Mouse (Mus musculus): ENCODE data around the gene Rasl12. TPM values are rescaled to one million over a fixed set of nuclear protein-coding genes. Genes with fewer than 3 reads are reported as not detected.

Rasl12 gene
- total and polyA plus RNA-seq, 3 experiments, result 0.13 TPM; not detected in 2

DNA sequence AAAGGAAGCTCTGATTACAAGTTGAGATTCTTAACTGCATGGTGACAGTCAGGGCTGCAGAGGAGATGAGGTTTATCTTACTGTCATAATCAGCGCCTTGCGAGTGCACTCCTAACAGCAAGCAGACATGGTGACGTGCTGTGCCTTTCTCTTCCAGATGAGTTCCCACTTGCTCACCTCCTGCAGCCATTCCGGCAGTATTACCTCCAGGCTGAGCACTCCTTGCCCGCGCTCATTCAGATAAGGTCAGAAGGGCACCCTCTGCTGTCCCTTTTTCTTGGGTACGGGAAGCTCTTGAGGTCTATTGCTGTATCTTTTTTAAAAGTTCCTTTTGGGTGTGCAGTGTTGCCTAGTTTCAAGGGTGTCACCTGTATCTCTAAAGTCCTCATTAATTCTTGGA, 41.7 kb upstream of the Rasl12 start:
- Histone ChIP-seq H3K36me3 (replicated peaks in 1 of 2; ENCODE audit: control insufficient read depth in 1 of 2, insufficient read depth in 1 of 2, low read length in 1 of 2) (peaks cover 43 to 79% of the 10 kb centered on the region in 2 experiments), H3K4me3 (replicated peaks in 1 of 3; ENCODE audit: low read depth in 2 of 3, low read length in 2 of 3, poor library complexity in 1 of 3) (no peak overlapping the region), H3K9me3 (replicated peaks; ENCODE audit: low read length) (no peaks in the 10 kb centered on the region), H3K79me2 (replicated peaks; ENCODE audit: control insufficient read depth, extremely low read depth, insufficient read depth, poor library complexity, severe bottlenecking) (peaks cover 20% of the 10 kb centered on the region), H3K4me2 (ENCODE audit: insufficient read depth, low read depth, poor library complexity, severe bottlenecking) (no peak overlapping the region), H3K4me1 (ENCODE audit: control insufficient read depth in 1 of 2, insufficient read depth in 2 of 2) (peaks cover 0 to 7% of the 10 kb centered on the region in 2 experiments; a peak in 1 of 4 replicates), H3K27ac (ENCODE audit: insufficient read depth, low read depth) (no peak overlapping the region), H3K9ac (ENCODE audit: insufficient read depth, low read depth) (no peak overlapping the region), H3K27me3 (replicated peaks) (no peaks in the 10 kb centered on the region)
- TF ChIP-seq POLR2AphosphoS2 (IDR thresholded peaks at IDR 0.05; ENCODE audit: low read depth, low read length) (no peak), ELF1 (IDR thresholded peaks at IDR 0.05; ENCODE audit: low read depth, low read length) (no peak), TCF12 (IDR thresholded peaks at IDR 0.05; ENCODE audit: low read depth, low read length) (no peak), GABPA (IDR thresholded peaks at IDR 0.05; ENCODE audit: insufficient replicate concordance, low read depth, low read length) (no peak), E2F4 (IDR thresholded peaks at IDR 0.05; ENCODE audit: insufficient replicate concordance, low read depth, low read length) (no peak), MXI1 (IDR thresholded peaks at IDR 0.05; ENCODE audit: low read depth, low read length) (no peak), KAT2A (IDR thresholded peaks at IDR 0.05; ENCODE audit: insufficient replicate concordance, low read length) (no peak), JUN (IDR thresholded peaks at IDR 0.05; ENCODE audit: insufficient read depth, low read depth, low read length) (no peak), ZC3H11A (IDR thresholded peaks at IDR 0.05; ENCODE audit: low read depth, low read length) (no peak), SIN3A (IDR thresholded peaks at IDR 0.05; ENCODE audit: low read length) (no peak), USF1 (IDR thresholded peaks at IDR 0.05; ENCODE audit: low read depth, low read length) (no peak), POLR2A (IDR thresholded peaks at IDR 0.05; ENCODE audit: low read depth, low read length) (no peak), JUND (conservative IDR thresholded peaks at IDR 0.05; ENCODE audit: low read depth, low read length) (no peak), MAFK (IDR thresholded peaks at IDR 0.05; ENCODE audit: insufficient replicate concordance, low read length) (no peak), CHD1 (IDR thresholded peaks at IDR 0.05; ENCODE audit: low read depth, low read length) (no peak), TBP (conservative IDR thresholded peaks at IDR 0.05; ENCODE audit: low read depth, low read length) (no peak), ETS1 (conservative IDR thresholded peaks at IDR 0.05; ENCODE audit: low read depth, low read length) (no peak)
- dilution Hi-C loops (cut with MboI; ENCODE audit: extremely low pct_ligation_motif_present, extremely low pct_unique_long_range_greater_than_20kb, low sequenced_read_pairs), result no loop called here
- DNase-seq (ENCODE audit: extremely low read depth), result no peak
- in situ Hi-C loops (cut with MboI; ENCODE audit: low pct_ligation_motif_present, low pct_unique_long_range_greater_than_20kb, low sequenced_read_pairs), result no loop called here

DNA sequence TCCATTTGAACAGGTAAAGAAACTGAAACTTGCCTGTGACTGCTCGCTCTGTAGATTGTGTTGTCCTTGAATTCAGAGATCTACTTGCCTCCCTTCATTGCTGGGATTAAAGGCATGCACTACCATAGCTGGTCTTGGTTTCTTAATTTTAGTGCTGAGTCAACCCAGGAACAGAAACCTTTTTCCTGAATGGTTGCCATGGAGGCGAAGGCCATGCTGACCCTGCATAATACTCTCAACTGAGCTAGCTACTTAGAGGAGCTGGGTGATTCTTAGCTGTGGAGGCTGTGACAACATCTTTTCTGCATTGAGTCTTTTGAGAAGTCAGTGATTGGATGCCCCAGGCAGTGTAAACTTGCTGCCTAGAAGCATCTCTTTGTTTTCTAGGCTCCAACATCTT, 41.3 kb upstream of the Rasl12 start:
- TF ChIP-seq RAD21 (IDR thresholded peaks at IDR 0.05; ENCODE audit: low read depth, low read length) (no peak), HCFC1 (IDR thresholded peaks at IDR 0.05; ENCODE audit: low read depth, low read length) (no peak), SIN3A (IDR thresholded peaks at IDR 0.05; ENCODE audit: low read length) (no peak), ZMIZ1 (IDR thresholded peaks at IDR 0.05; ENCODE audit: low read depth, low read length) (no peak), ZKSCAN1 (IDR thresholded peaks at IDR 0.05; ENCODE audit: borderline replicate concordance, low read depth, low read length) (no peak), POLR2A (IDR thresholded peaks at IDR 0.05; ENCODE audit: low read depth, low read length) (no peak), SMC3 (IDR thresholded peaks at IDR 0.05; ENCODE audit: low read depth, low read length) (no peak), NRF1 (IDR thresholded peaks at IDR 0.05; ENCODE audit: low read depth, low read length) (no peak), ZNF384 (IDR thresholded peaks at IDR 0.05; ENCODE audit: low read depth, low read length) (no peak), TCF12 (IDR thresholded peaks at IDR 0.05; ENCODE audit: low read depth, low read length) (no peak)
- dilution Hi-C loops (cut with MboI; ENCODE audit: extremely low pct_ligation_motif_present, extremely low pct_unique_long_range_greater_than_20kb, low sequenced_read_pairs) (no loop called here), in situ Hi-C loops (cut with MboI; ENCODE audit: low pct_ligation_motif_present, low pct_unique_long_range_greater_than_20kb, low sequenced_read_pairs) (no loop called here)
- no peak overlapping the region for H3K4me3 ChIP-seq (replicated peaks in 1 of 3; ENCODE audit: low read depth in 2 of 3, low read length in 2 of 3, poor library complexity in 1 of 3)
- H3K27me3 ChIP-seq (replicated peaks), result no peaks in the 10 kb centered on the region
- H3K9ac ChIP-seq (ENCODE audit: insufficient read depth, low read depth), result no peak overlapping the region
- H3K9me3 ChIP-seq (replicated peaks; ENCODE audit: low read length), result no peaks in the 10 kb centered on the region
- no peak overlapping the region for H3K27ac ChIP-seq (ENCODE audit: insufficient read depth, low read depth)
- H3K4me2 ChIP-seq (ENCODE audit: insufficient read depth, low read depth, poor library complexity, severe bottlenecking), result no peak overlapping the region
- DNase-seq (ENCODE audit: extremely low read depth), result no peak
- peaks cover 18% of the 10 kb centered on the region for H3K79me2 ChIP-seq (replicated peaks; ENCODE audit: control insufficient read depth, extremely low read depth, insufficient read depth, poor library complexity, severe bottlenecking)
- peaks cover 45 to 83% of the 10 kb centered on the region in 2 experiments for H3K36me3 ChIP-seq (replicated peaks in 1 of 2; ENCODE audit: control insufficient read depth in 1 of 2, insufficient read depth in 1 of 2, low read length in 1 of 2)
- peaks cover 0 to 7% of the 10 kb centered on the region in 2 experiments; a peak in 1 of 4 replicates for H3K4me1 ChIP-seq (ENCODE audit: control insufficient read depth in 1 of 2, insufficient read depth in 2 of 2)

All from CH12.LX (cell line).